Mouse (Mus musculus): ENCODE measurements at regions not wholly inside any gene's neighbourhood (a gene's known extent, or its start where the extent isn't known, plus 50 kb on each side); places are given as distances from the start of the nearest gene placed in this dataset.

GRCm38 (mm10) chr9:22993531-22993930 lies 229.3 kb upstream of the Bmper start:
- no peaks in the 10 kb centered on the region for H3K4me1 ChIP-seq
- TF ChIP-seq GATA1 (IDR thresholded peaks at IDR 0.05; ENCODE audit: borderline replicate concordance, low read length) (no peak), FLI1 (IDR thresholded peaks at IDR 0.05; ENCODE audit: low read length) (no peak)
- H3K9me3 ChIP-seq, result peaks cover 9% of the 10 kb centered on the region; the same call in 1 of the 2 replicates

GRCm38 (mm10) chr9:22995564-22995963 lies 227.3 kb upstream of the Bmper start:
- TF ChIP-seq FLI1 (IDR thresholded peaks at IDR 0.05; ENCODE audit: low read length) (no peak), GATA1 (IDR thresholded peaks at IDR 0.05; ENCODE audit: borderline replicate concordance, low read length) (no peak)

More at GRCm38 (mm10) chr9:22993531-22993930, 229.3 kb upstream of the Bmper start:
- Histone ChIP-seq H3K27me3 (replicated peaks) (peaks cover 7% of the 10 kb centered on the region), H3K36me3 (replicated peaks; ENCODE audit: low read length) (no peaks in the 10 kb centered on the region), H3K4me3 (replicated peaks) (no peak overlapping the region)

GRCm38 (mm10) chr9:22998306-22998705 lies 224.6 kb upstream of the Bmper start:
- no peaks in the 10 kb centered on the region for H3K36me3 ChIP-seq (replicated peaks; ENCODE audit: low read length)
- H3K4me1 ChIP-seq, result no peaks in the 10 kb centered on the region
- peaks cover 16% of the 10 kb centered on the region for H3K27me3 ChIP-seq (replicated peaks)
- no peak overlapping the region for H3K4me3 ChIP-seq (replicated peaks)
- TF ChIP-seq GATA1 (IDR thresholded peaks at IDR 0.05; ENCODE audit: borderline replicate concordance, low read length) (no peak), FLI1 (IDR thresholded peaks at IDR 0.05; ENCODE audit: low read length) (no peak)
- H3K9me3 ChIP-seq, result no peaks in the 10 kb centered on the region

More at GRCm38 (mm10) chr9:22995564-22995963, 227.3 kb upstream of the Bmper start:
- Histone ChIP-seq H3K36me3 (replicated peaks; ENCODE audit: low read length) (no peaks in the 10 kb centered on the region), H3K4me1 (no peaks in the 10 kb centered on the region), H3K27me3 (replicated peaks) (peaks cover 12% of the 10 kb centered on the region), H3K9me3 (peaks cover 4% of the 10 kb centered on the region; the same call in 1 of the 2 replicates), H3K4me3 (replicated peaks) (no peak overlapping the region)

- H3K36me3 ChIP-seq (replicated peaks; ENCODE audit: low read length), result no peaks in the 10 kb centered on the region
- H3K4me3 ChIP-seq (replicated peaks), result no peak overlapping the region
Observed at GRCm38 (mm10) chr9:22999181-22999580, 223.7 kb upstream of the Bmper start.

GRCm38 (mm10) chr9:23000200-23000599 lies 222.7 kb upstream of the Bmper start:
- TF ChIP-seq GATA1 (IDR thresholded peaks at IDR 0.05; ENCODE audit: borderline replicate concordance, low read length) (no peak), FLI1 (IDR thresholded peaks at IDR 0.05; ENCODE audit: low read length) (no peak)
- Histone ChIP-seq H3K27me3 (replicated peaks) (peaks cover 24% of the 10 kb centered on the region), H3K36me3 (replicated peaks; ENCODE audit: low read length) (no peaks in the 10 kb centered on the region), H3K4me3 (replicated peaks) (no peak overlapping the region), H3K9me3 (no peaks in the 10 kb centered on the region), H3K4me1 (no peaks in the 10 kb centered on the region)

More at GRCm38 (mm10) chr9:22999181-22999580, 223.7 kb upstream of the Bmper start:
- H3K4me1 ChIP-seq, result no peaks in the 10 kb centered on the region
- peaks cover 21% of the 10 kb centered on the region for H3K27me3 ChIP-seq (replicated peaks)
- no peak for TF ChIP-seq FLI1 (IDR thresholded peaks at IDR 0.05; ENCODE audit: low read length)
- TF ChIP-seq GATA1 (IDR thresholded peaks at IDR 0.05; ENCODE audit: borderline replicate concordance, low read length), result no peak
- H3K9me3 ChIP-seq, result no peaks in the 10 kb centered on the region

- Histone ChIP-seq H3K36me3 (replicated peaks; ENCODE audit: low read length) (no peaks in the 10 kb centered on the region), H3K4me1 (no peaks in the 10 kb centered on the region), H3K4me3 (replicated peaks) (no peak overlapping the region), H3K9me3 (no peaks in the 10 kb centered on the region), H3K27me3 (replicated peaks) (peaks cover 43% of the 10 kb centered on the region)
- no peak for TF ChIP-seq GATA1 (IDR thresholded peaks at IDR 0.05; ENCODE audit: borderline replicate concordance, low read length)
- TF ChIP-seq FLI1 (IDR thresholded peaks at IDR 0.05; ENCODE audit: low read length), result no peak
Observed at GRCm38 (mm10) chr9:23003195-23004061, 219.4 kb upstream of the Bmper start.

GRCm38 (mm10) chr9:23005005-23005404 lies 217.9 kb upstream of the Bmper start:
- no peaks in the 10 kb centered on the region for H3K9me3 ChIP-seq
- peaks cover 52% of the 10 kb centered on the region for H3K27me3 ChIP-seq (replicated peaks)
- no peak for TF ChIP-seq GATA1 (IDR thresholded peaks at IDR 0.05; ENCODE audit: borderline replicate concordance, low read length)
- TF ChIP-seq FLI1 (IDR thresholded peaks at IDR 0.05; ENCODE audit: low read length), result no peak
- no peaks in the 10 kb centered on the region for H3K36me3 ChIP-seq (replicated peaks; ENCODE audit: low read length)
- no peak overlapping the region for H3K4me3 ChIP-seq (replicated peaks)
- peaks cover 7% of the 10 kb centered on the region; the same call in 1 of the 2 replicates for H3K4me1 ChIP-seq

- Histone ChIP-seq H3K27me3 (replicated peaks) (peaks cover 54% of the 10 kb centered on the region), H3K4me3 (replicated peaks) (no peak overlapping the region), H3K4me1 (peaks cover 7% of the 10 kb centered on the region; the same call in 1 of the 2 replicates), H3K9me3 (no peaks in the 10 kb centered on the region), H3K36me3 (replicated peaks; ENCODE audit: low read length) (no peaks in the 10 kb centered on the region)
- TF ChIP-seq GATA1 (IDR thresholded peaks at IDR 0.05; ENCODE audit: borderline replicate concordance, low read length), result no peak
- TF ChIP-seq FLI1 (IDR thresholded peaks at IDR 0.05; ENCODE audit: low read length), result no peak
Observed at GRCm38 (mm10) chr9:23009462-23010183, 213.3 kb upstream of the Bmper start.

GRCm38 (mm10) chr9:23011316-23011959 lies 211.4 kb upstream of the Bmper start:
- H3K9me3 ChIP-seq, result peaks cover 8% of the 10 kb centered on the region
- no peak for TF ChIP-seq GATA1 (IDR thresholded peaks at IDR 0.05; ENCODE audit: borderline replicate concordance, low read length)
- no peak for TF ChIP-seq FLI1 (IDR thresholded peaks at IDR 0.05; ENCODE audit: low read length)
- peaks cover 41% of the 10 kb centered on the region for H3K27me3 ChIP-seq (replicated peaks)
- H3K36me3 ChIP-seq (replicated peaks; ENCODE audit: low read length), result no peaks in the 10 kb centered on the region
- H3K4me3 ChIP-seq (replicated peaks), result no peak overlapping the region
- peaks cover 7% of the 10 kb centered on the region; the same call in 1 of the 2 replicates for H3K4me1 ChIP-seq

Measured in megakaryocyte, embryonic 14.5 days (primary cell).